Mouse (Mus musculus) embryonic fibroblast, embryonic 13.5 days (primary cell): Measurements from ENCODE around the gene Zfyve21.

ENCODE experiments used
- CTCF ChIP-seq: IDR thresholded peaks from 2 replicates; pipeline ENCODE4 v1.5.1; 2011; ENCODE audit warnings: mild to moderate bottlenecking, control low read depth, low read length, moderate library complexity, borderline replicate concordance; ENCODE audit not compliant: insufficient read depth
- POLR2A ChIP-seq: IDR thresholded peaks from 2 replicates; pipeline ENCODE4 v1.6.1; 2011; ENCODE audit warnings: low read depth, mild to moderate bottlenecking, control low read depth, low read length, moderate library complexity

- TF ChIP-seq CTCF (peak; percentile 90), POLR2A (no peak)
Observed at GRCm38 (mm10) chr12:111878213-111878612, 64.2 kb downstream of the Zfyve21 start.
